Mouse (Mus musculus) mouse embryonic stem cell (cell line): ENCODE measurements around the gene Rnf128.
"Not testable (repeated sequence)": the region's sequence is repeated elsewhere in the genome, so short reads cannot be mapped to it uniquely, and the experiment has no call there.

ENCODE experiments used
- in situ Hi-C, 2 experiments: fragments of 300-500 bp; cut with MboI; formaldehyde crosslinking; loops; 1 replicate in 1 of 2; 3 replicates in 1 of 2; pipeline ENCODE4 v1.14.3; 2019 to 2020; ENCODE audit warnings: low sequenced_read_pairs in 2 of 2, low pct_unique_long_range_greater_than_20kb in 1 of 2, mixed read lengths in 1 of 2; ENCODE audit not compliant: unreplicated experiment in 1 of 2

Gene Rnf128

GRCm38 (mm10) chrX:139562925-139563461 lies at the start of gene Rnf128:
TSS of gene Rnf128 (plus strand) at chrX:139563316.
- in situ Hi-C loops, result no loop called here

DNA sequence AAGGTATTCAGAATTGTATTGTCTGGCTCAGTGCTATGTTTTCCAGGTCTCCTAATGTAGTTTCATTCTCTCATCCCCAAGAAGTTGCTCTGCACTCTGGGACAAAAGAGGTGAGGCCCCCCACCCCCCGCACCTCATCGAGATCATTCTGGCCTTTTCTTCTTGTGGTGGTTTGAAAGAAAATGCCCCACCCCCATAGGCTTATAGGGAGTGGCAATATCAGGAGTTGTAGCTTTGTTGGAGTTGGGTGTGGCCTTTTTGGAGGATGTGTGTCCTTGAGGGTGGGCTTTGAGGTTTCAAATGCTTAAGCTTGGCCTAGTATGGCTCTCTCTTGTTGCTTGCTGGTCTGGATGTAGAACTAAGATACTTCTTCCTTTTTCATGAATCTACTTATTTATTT lies 47.0 kb upstream of the Rnf128 start:
- in situ Hi-C loops, result no loop called here

DNA sequence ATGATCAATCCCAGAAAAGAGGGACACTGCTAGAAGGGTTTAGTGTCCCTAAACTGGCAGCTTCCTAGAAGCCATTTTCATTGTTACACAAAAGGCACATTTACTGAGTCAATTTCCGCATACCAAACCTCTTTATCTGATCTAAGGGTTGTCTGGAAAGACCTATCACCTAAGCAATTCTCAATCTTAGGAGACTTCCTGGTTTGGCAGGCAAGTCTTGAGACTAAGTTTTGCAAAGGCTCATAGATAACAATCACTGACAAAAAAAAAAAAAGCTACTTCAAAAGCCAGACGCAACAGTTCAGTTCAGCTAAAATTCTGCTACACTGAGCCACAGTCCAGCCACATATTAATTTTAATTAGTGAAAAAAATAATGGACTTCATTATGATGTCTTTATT lies 43.9 kb upstream of the Rnf128 start:
- in situ Hi-C loops, result no loop called here

GRCm38 (mm10) chrX:139524303-139525091 lies 38.6 kb upstream of the Rnf128 start:
- in situ Hi-C loops, result no loop called here

DNA sequence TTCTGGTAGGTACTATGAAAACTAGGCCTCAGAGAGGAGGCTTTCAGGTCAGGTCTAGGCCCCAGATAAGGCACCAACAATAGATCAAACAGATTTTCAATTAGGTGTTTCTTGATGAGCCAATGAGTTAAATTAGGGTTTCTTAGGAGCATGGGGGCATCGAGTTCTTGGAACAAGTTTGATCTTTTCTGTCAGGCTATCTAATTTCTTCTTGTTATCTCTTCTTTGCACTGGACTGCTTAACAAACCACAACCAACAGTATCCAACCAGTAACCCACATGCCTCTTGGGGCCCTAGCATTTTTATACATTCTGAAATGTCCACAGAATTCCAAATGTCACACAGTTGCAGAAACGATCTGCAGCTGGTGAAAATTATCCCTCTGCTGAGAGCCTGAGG lies 37.4 kb upstream of the Rnf128 start:
- in situ Hi-C loops, result no loop called here

DNA sequence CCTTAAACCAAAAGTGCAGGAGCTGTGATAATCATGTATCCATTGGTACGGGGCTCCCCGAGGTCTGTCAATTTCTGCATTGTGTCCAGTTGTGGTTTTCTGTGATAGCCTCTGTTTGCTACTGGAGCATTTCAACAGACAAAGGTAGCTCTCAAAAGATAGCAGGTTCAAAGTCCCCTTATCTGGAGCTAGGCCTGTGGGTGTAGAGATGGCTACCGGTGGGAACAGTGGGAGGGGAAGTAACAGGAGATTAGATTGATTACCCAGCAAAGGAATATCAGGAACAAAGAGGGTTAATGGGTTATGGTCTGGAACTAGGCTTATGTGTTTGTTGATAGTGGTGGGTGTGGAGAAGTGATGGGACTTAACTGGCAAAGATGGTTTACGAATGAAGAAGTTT lies 36.1 kb upstream of the Rnf128 start:
- in situ Hi-C loops, result no loop called here

DNA sequence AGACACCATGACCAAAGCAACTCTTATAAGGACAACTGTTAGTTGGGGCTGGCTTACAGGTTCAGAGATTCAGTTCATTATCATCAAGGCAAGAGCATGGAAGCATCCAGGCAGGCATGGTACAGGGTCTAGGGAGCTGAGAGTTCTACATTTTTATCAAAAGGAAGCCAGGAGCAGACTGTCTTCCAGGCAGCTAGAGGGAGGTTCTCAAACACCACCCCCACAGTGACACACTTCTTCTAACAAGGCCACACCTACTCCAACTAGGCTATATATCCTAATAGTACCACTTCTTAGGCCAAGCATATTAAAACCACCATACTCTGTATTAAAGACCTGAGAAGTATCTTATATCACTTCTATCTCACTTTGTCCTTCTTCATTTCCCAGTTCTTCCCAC lies 33.4 kb upstream of the Rnf128 start:
- in situ Hi-C loops, result no loop called here

GRCm38 (mm10) chrX:139532293-139532692 lies 30.8 kb upstream of the Rnf128 start:
- in situ Hi-C loops, result no loop called here

- in situ Hi-C loops, result no loop called here
Measured at GRCm38 (mm10) chrX:139537641-139538397, 25.3 kb upstream of the Rnf128 start.

DNA sequence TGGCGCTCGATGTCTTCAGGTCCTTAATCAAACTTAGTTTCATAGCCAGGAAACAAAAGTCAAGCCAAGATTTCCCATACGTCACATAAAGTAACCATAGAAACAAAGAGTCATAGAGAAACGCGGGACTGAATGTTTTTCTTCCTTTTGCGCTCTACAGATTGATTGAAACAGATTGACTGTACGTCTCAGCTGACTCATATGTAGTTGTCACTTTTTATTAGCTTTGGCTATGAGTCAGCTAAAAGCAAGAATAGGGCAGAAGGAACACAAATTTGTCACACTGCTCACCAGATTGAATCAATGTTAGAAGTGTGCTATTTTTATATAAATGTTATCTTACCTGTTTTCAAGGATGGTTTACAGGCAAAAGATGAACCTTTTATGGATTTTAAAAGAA lies 19.4 kb upstream of the Rnf128 start:
- in situ Hi-C loops, result no loop called here

DNA sequence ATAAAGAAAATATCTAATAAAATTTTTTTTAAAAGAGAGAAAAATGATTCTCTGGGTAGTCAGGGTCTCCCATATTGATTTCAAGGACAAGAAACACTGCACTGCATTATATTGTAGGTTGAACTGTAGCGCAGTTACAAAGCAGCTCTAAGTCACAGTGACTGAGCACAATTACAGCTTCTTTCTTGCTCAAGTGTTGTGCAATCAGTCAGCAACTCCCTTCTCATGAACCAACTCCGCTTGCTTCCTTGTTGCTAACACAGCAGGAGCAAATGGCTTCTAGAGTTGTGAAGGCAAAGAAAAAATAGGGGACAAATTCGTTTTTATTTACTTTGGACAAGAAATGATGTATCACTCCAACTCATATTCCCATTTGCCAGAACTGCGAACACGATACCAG lies 12.7 kb upstream of the Rnf128 start:
- in situ Hi-C loops, result no loop called here

DNA sequence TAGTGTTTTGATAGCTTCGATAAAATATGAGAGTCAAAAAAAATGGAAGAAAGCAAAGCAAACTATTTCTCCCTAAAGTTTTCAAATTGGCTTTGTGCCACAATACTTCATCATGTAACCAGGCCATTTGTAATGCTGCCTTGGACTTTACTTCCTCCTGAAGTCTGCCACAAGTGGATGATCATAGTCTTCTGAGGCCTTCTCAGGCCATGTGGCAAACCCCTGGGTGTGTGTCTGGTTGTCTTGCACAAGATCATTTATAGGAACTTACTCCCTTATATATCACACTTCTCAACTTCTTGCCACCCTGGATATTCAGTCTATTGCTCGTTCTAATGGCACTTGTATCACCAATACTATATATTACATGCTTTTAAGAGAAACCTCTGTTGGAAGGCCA lies 11.0 kb upstream of the Rnf128 start:
- in situ Hi-C loops, result no loop called here

DNA sequence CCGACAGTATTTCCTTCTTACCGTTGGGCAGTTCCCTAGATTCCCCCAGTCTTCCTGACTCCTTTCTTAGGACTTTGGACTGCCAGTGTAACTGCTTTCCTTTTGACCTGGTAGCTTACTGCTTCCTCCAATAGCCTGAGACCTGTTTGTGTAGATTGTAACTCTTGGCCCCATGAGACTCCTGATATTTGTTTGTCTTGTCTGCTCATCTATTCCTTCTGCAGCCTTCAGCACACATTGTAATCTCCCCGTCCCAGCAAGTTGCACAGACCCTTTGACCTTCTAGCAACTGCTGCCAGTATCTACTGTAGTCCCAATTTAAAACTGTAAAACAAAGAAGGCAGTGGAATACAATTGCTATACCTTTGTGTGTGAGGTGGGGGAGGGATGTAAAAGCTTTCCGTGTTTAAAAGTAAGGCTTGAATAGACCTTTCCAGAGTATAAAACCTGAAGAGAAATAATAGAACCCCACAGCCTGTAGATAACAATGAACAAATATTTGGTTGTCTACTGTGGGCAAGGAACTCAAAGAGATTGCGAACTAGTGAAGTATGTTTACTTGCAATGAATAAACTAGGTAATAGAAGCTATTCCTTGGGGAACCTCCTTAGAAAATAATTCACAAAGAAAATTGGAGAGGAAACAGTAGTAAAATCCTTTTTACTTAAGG lies 726 bp upstream of the Rnf128 start:
- in situ Hi-C loops, result no loop called here

DNA sequence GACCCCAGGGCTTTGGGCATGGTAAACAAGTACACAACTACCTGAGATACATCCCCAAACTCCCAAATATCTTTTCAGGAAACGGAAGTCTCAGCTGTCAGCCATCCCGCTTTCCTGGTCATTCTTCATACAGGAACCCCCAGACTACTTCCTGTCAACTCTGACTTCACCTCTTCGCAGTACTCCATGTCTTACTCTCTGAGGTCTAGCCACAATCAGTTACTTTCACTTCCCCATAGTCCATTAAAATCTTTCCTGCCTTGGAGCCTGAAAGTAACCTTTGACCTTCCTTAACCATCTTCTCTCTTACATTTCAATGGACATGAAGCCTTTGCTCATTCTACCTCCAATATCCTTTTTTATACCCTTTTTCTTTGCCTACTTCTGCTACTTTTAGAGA lies 6.9 kb downstream of the Rnf128 start:
- in situ Hi-C loops, result no loop called here

DNA sequence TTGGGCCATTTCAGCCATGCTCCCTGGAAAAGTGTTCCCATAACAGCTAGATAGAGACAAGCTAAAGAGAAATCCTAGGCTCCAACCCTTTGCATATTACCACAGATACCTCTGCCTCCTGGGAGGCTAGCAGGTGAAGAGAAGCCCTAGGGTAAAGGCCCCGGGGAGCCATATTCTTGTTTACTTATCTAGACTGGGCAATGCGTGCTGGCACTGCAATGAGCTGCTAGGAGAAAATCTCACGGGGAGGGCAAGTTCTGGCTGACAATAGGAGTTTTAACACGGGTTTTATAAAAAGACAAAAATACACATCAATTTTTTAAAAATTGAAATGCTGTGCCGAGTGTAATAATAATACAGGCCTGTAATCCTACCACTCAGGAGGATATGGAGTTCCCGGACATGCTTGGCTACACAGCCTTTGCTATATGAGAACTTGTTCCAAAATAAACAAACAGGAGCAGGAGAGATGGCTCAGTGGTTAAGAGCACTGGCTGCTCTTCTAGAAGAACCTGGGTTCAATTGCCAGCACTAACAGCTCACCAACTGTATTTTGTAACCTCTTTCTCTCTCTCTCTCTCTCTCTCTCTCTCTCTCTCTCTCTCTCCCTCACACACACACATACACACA lies 15.6 kb downstream of the Rnf128 start:
- in situ Hi-C loops, result no loop called here

GRCm38 (mm10) chrX:139583616-139584015 lies 20.5 kb downstream of the Rnf128 start:
- in situ Hi-C loops, result no loop called here

GRCm38 (mm10) chrX:139586676-139587075 lies 23.6 kb downstream of the Rnf128 start:
- in situ Hi-C loops, result not testable (repeated sequence)

DNA sequence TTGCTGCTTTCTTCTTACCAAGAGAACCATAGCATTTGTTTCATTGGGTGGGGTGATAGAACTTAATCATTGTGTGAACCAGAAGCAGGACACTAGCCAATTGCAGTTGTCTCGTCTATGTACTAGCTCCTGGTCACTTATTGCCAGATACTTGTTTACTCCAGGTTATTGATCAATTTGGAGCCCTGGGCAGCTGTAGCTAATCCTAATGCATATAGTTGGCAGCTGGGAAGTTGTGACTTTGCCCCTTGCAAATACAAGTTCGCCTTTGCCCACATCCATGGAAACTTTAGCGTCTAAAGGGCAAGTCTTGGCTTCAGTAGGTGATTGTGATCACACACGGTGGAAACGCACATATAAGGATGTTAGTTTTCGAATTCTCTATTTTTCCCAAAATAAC lies 33.3 kb downstream of the Rnf128 start:
- in situ Hi-C loops, result no loop called here
